Mouse (Mus musculus) gonadal fat pad, adult 2 months (tissue): ENCODE data around the gene Kpnb1. TPM values are rescaled to one million over a fixed set of nuclear protein-coding genes. Genes with fewer than 3 reads are reported as not detected.

ENCODE experiments used
- DNase-seq: peaks from one replicate; pipeline ENCODE4 v3.0.0-alpha.2; 2012; ENCODE audit warnings: low read depth
- polyA plus RNA-seq: library from polyadenylated mRNA; depleted of rRNA; stranded (reverse); fragments of >200 nt; gene quantifications from 2 replicates; pipeline ENCODE4 v1.2.3, GENCODE M21; 2012

The Kpnb1 gene
- polyA plus RNA-seq, 1 experiment = 40.4 TPM

- peak; percentile 64 for DNase-seq
Observed at GRCm38 (mm10) chr11:97142159-97142608, 45.5 kb downstream of the Kpnb1 start.

- DNase-seq = no peak
Observed at GRCm38 (mm10) chr11:97140811-97141210, 46.9 kb downstream of the Kpnb1 start.

GRCm38 (mm10) chr11:97139256-97139655 lies 48.4 kb downstream of the Kpnb1 start:
- no peak for DNase-seq

- DNase-seq = no peak
Observed at GRCm38 (mm10) chr11:97138554-97139226, 49.0 kb downstream of the Kpnb1 start.

GRCm38 (mm10) chr11:97133270-97133669 lies 54.4 kb downstream of the Kpnb1 start:
- no peak for DNase-seq

- DNase-seq = no peak
Observed at GRCm38 (mm10) chr11:97132185-97132584, 55.5 kb downstream of the Kpnb1 start.

GRCm38 (mm10) chr11:97131683-97132082 lies 56.0 kb downstream of the Kpnb1 start:
- DNase-seq = no peak

- no peak for DNase-seq
Observed at GRCm38 (mm10) chr11:97130318-97130717, 57.4 kb downstream of the Kpnb1 start.

GRCm38 (mm10) chr11:97128956-97129355 lies 58.7 kb downstream of the Kpnb1 start:
- no peak for DNase-seq

GRCm38 (mm10) chr11:97127470-97128223 lies 60.0 kb downstream of the Kpnb1 start:
- no peak for DNase-seq

- no peak for DNase-seq
Observed at GRCm38 (mm10) chr11:97126645-97127468, 60.8 kb downstream of the Kpnb1 start.

GRCm38 (mm10) chr11:97124266-97125036 lies 63.2 kb downstream of the Kpnb1 start:
- no peak for DNase-seq

GRCm38 (mm10) chr11:97123282-97123890 lies 64.3 kb downstream of the Kpnb1 start:
- DNase-seq = no peak

- DNase-seq = no peak
Observed at GRCm38 (mm10) chr11:97120641-97121040, 67.0 kb downstream of the Kpnb1 start.

GRCm38 (mm10) chr11:97120221-97120620 lies 67.5 kb downstream of the Kpnb1 start:
- no peak for DNase-seq

- DNase-seq = no peak
Observed at GRCm38 (mm10) chr11:97115797-97116196, 71.9 kb downstream of the Kpnb1 start.

GRCm38 (mm10) chr11:97114671-97115601 lies 72.7 kb downstream of the Kpnb1 start, which contains the start of gene Tbx21:
Tbx21 (minus strand) TSS chr11:97115331.
- DNase-seq = no peak

- no peak for DNase-seq
Observed at GRCm38 (mm10) chr11:97112519-97113125, 75.1 kb downstream of the Kpnb1 start.
